Mouse (Mus musculus) heart, embryonic 12.5 days (tissue): Measurements from ENCODE around the gene Tpte. TPM values are rescaled to one million over a fixed set of nuclear protein-coding genes. Genes with fewer than 3 reads are reported as not detected.
"Not testable (repeated sequence)": the region's sequence is repeated elsewhere in the genome, so short reads cannot be mapped to it uniquely, and the experiment has no call there.

Experiments
- ATAC-seq: fragments of 200-750 bp; cut with Nextera tagmentation; 2 replicates; pipeline ENCODE4 v1.8.0; 2017; ENCODE audit warnings: moderate TSS enrichment, moderate library complexity; ENCODE audit not compliant: insufficient number of reproducible peaks, low FRiP score
- H3K27ac ChIP-seq: fragments of 300-500 bp; sonication (generic); 2 replicates; pipeline ENCODE4 v1.5.1; 2016; ENCODE audit warnings: mild to moderate bottlenecking, moderate library complexity; ENCODE audit not compliant: poor library complexity, severe bottlenecking
- H3K27me3 ChIP-seq: fragments of 300-500 bp; sonication (generic); replicated peaks from 2 replicates; pipeline ENCODE4 v1.6.1; 2016; ENCODE audit warnings: mild to moderate bottlenecking, moderate library complexity
- H3K36me3 ChIP-seq: fragments of 300-500 bp; sonication (generic); 2 replicates; pipeline ENCODE4 v1.6.1; 2016; ENCODE audit warnings: mild to moderate bottlenecking, moderate library complexity
- H3K4me1 ChIP-seq: fragments of 300-500 bp; sonication (generic); replicated peaks from 2 replicates; pipeline ENCODE4 v1.6.1; 2016; ENCODE audit warnings: mild to moderate bottlenecking
- H3K4me2 ChIP-seq: fragments of 300-500 bp; sonication (generic); 2 replicates; pipeline ENCODE4 v1.6.1; 2016; ENCODE audit warnings: mild to moderate bottlenecking, moderate library complexity
- H3K4me3 ChIP-seq: fragments of 300-500 bp; sonication (generic); 2 replicates; pipeline ENCODE4 v1.5.1; 2016; ENCODE audit warnings: mild to moderate bottlenecking
- H3K9ac ChIP-seq: fragments of 300-500 bp; sonication (generic); 2 replicates; pipeline ENCODE4 v1.6.1; 2016; ENCODE audit warnings: mild to moderate bottlenecking, moderate library complexity
- H3K9me3 ChIP-seq: fragments of 300-500 bp; sonication (generic); replicated peaks from 2 replicates; pipeline ENCODE4 v1.6.1; 2016; ENCODE audit warnings: mild to moderate bottlenecking, moderate library complexity
- WGBS: fragments of 180-500 bp; shearing (Covaris S2); methylation state at CpG from one replicate; pipeline ENCODE4 v1.1.7; 2016; 5-methylcytosine and 5-hydroxymethylcytosine counted together
- polyA plus RNA-seq: library from polyadenylated mRNA; unstranded; fragments of >200 nt; fragmentation: Nextera tagmentation; extraction: Ambion mirVana; gene quantifications from 2 replicates; pipeline ENCODE4 v1.2.1, GENCODE M21; 2016

Gene Tpte
- polyA plus RNA-seq, 1 experiment from 2014 or later, result not detected

- Histone ChIP-seq H3K4me3 (no peak overlapping the region), H3K9me3 (no peaks in the 10 kb centered on the region), H3K27ac (no peak overlapping the region), H3K4me2 (no peak overlapping the region), H3K4me1 (peaks cover 9% of the 10 kb centered on the region), H3K27me3 (no peaks in the 10 kb centered on the region), H3K9ac (no peak overlapping the region), H3K36me3 (no peaks in the 10 kb centered on the region)
- WGBS, result 89% methylated on average over 1 of the region's 1 CpGs
- no peak for ATAC-seq
These were observed 18.0 kb upstream of the Tpte start for GRCm38 (mm10) chr8:22265194-22265593.

- Histone ChIP-seq H3K9me3 (no peaks in the 10 kb centered on the region), H3K9ac (no peak overlapping the region), H3K27ac (no peak overlapping the region), H3K4me1 (no peaks in the 10 kb centered on the region), H3K4me2 (no peak overlapping the region), H3K36me3 (no peaks in the 10 kb centered on the region), H3K4me3 (no peak overlapping the region), H3K27me3 (no peaks in the 10 kb centered on the region)
- ATAC-seq, result no peak
- whole genome bisulfite sequencing, result 87% methylated on average over 3 of the region's 3 CpGs
These were observed 16.4 kb upstream of the Tpte start for GRCm38 (mm10) chr8:22266809-22267208.

- Histone ChIP-seq H3K9me3 (no peaks in the 10 kb centered on the region), H3K36me3 (no peaks in the 10 kb centered on the region), H3K4me2 (no peak overlapping the region), H3K4me3 (no peak overlapping the region), H3K27ac (no peak overlapping the region), H3K4me1 (no peaks in the 10 kb centered on the region), H3K9ac (no peak overlapping the region), H3K27me3 (no peaks in the 10 kb centered on the region)
- no peak for ATAC-seq
- WGBS, result 75% methylated on average over 3 of the region's 3 CpGs
These were observed 10.1 kb upstream of the Tpte start for GRCm38 (mm10) chr8:22273142-22273541.

GRCm38 (mm10) chr8:22274641-22275040, 8.6 kb upstream of the Tpte start:
- Histone ChIP-seq H3K9me3 (no peaks in the 10 kb centered on the region), H3K27ac (no peak overlapping the region), H3K4me1 (no peaks in the 10 kb centered on the region), H3K9ac (no peak overlapping the region), H3K4me2 (no peak overlapping the region), H3K27me3 (no peaks in the 10 kb centered on the region), H3K36me3 (no peaks in the 10 kb centered on the region), H3K4me3 (no peak overlapping the region)
- WGBS, result 50% methylated on average over 10 of the region's 10 CpGs
- ATAC-seq, result no peak

GRCm38 (mm10) chr8:22302326-22302725, 19.1 kb downstream of the Tpte start:
- H3K4me2 ChIP-seq, result no peak overlapping the region
- no peak overlapping the region for H3K9ac ChIP-seq
- no peak overlapping the region for H3K27ac ChIP-seq
- no peaks in the 10 kb centered on the region for H3K27me3 ChIP-seq
- ATAC-seq, result no peak
- H3K4me1 ChIP-seq, result peaks cover 7% of the 10 kb centered on the region; the same call in 1 of the 2 replicates
- no peaks in the 10 kb centered on the region for H3K9me3 ChIP-seq
- no peaks in the 10 kb centered on the region for H3K36me3 ChIP-seq
- WGBS, result 73% methylated on average over 2 of the region's 2 CpGs
- H3K4me3 ChIP-seq, result no peak overlapping the region

- no peak; the same call in 1 of the 2 replicates for ATAC-seq
- Histone ChIP-seq H3K9ac (0 out of 2 replicates have a peak overlapping the region, but pooled peaks have one; percentile 7), H3K27me3 (no peaks in the 10 kb centered on the region), H3K9me3 (no peaks in the 10 kb centered on the region), H3K4me1 (peaks cover 7% of the 10 kb centered on the region; the same call in 1 of the 2 replicates), H3K4me3 (peak overlapping the region; percentile 29; the same call in 1 of the 2 replicates), H3K27ac (no peak overlapping the region), H3K4me2 (peak overlapping the region; percentile 66), H3K36me3 (no peaks in the 10 kb centered on the region)
- 25% methylated on average over 7 of the region's 7 CpGs for WGBS
These were observed 19.7 kb downstream of the Tpte start for GRCm38 (mm10) chr8:22302896-22303306.

- not testable (repeated sequence) for H3K9me3 ChIP-seq, ATAC-seq, H3K27me3 ChIP-seq, H3K4me1 ChIP-seq, H3K4me2 ChIP-seq, H3K36me3 ChIP-seq, H3K27ac ChIP-seq, H3K9ac ChIP-seq, H3K4me3 ChIP-seq
- 84% methylated on average over 9 of the region's 9 CpGs for WGBS
These were observed 20.8 kb downstream of the Tpte start for GRCm38 (mm10) chr8:22304045-22304444.

GRCm38 (mm10) chr8:22306999-22307398, 23.8 kb downstream of the Tpte start:
- 79% methylated on average over 10 of the region's 10 CpGs for WGBS
- no peak for ATAC-seq

GRCm38 (mm10) chr8:22311446-22311845, 28.2 kb downstream of the Tpte start:
- Histone ChIP-seq H3K9ac (no peak overlapping the region), H3K9me3 (no peaks in the 10 kb centered on the region), H3K4me1 (no peaks in the 10 kb centered on the region), H3K36me3 (no peaks in the 10 kb centered on the region), H3K27ac (no peak overlapping the region), H3K27me3 (peaks cover 2% of the 10 kb centered on the region; the same call in 1 of the 2 replicates), H3K4me2 (no peak overlapping the region), H3K4me3 (no peak overlapping the region)
- 68% methylated on average over 9 of the region's 9 CpGs for WGBS
- ATAC-seq, result no peak

More at GRCm38 (mm10) chr8:22306999-22307398, 23.8 kb downstream of the Tpte start:
- H3K36me3 ChIP-seq, result no peaks in the 10 kb centered on the region
- no peak overlapping the region for H3K4me2 ChIP-seq
- peaks cover 7% of the 10 kb centered on the region; the same call in 1 of the 2 replicates for H3K4me1 ChIP-seq
- H3K27ac ChIP-seq, result no peak overlapping the region
- no peak overlapping the region for H3K9ac ChIP-seq
- H3K9me3 ChIP-seq, result no peaks in the 10 kb centered on the region
- H3K4me3 ChIP-seq, result no peak overlapping the region
- no peaks in the 10 kb centered on the region; the same call in 1 of the 2 replicates for H3K27me3 ChIP-seq

GRCm38 (mm10) chr8:22335426-22335825, 52.2 kb downstream of the Tpte start:
- Histone ChIP-seq H3K4me3 (no peak overlapping the region), H3K27me3 (no peaks in the 10 kb centered on the region), H3K36me3 (no peaks in the 10 kb centered on the region), H3K4me1 (no peaks in the 10 kb centered on the region), H3K4me2 (no peak overlapping the region), H3K9ac (no peak overlapping the region), H3K27ac (no peak overlapping the region), H3K9me3 (no peaks in the 10 kb centered on the region)
- no peak for ATAC-seq
- 84% methylated on average over 13 of the region's 13 CpGs for WGBS

- no peak for ATAC-seq
These were observed 76.1 kb downstream of the Tpte start for GRCm38 (mm10) chr8:22359359-22359758.

GRCm38 (mm10) chr8:22359882-22360281, 76.6 kb downstream of the Tpte start:
- Histone ChIP-seq H3K36me3 (no peaks in the 10 kb centered on the region), H3K9ac (no peak overlapping the region), H3K4me1 (no peaks in the 10 kb centered on the region), H3K4me3 (no peak overlapping the region), H3K4me2 (no peak overlapping the region), H3K27me3 (no peaks in the 10 kb centered on the region), H3K9me3 (peaks cover 4% of the 10 kb centered on the region; the same call in 1 of the 2 replicates), H3K27ac (no peak overlapping the region)
- no peak for ATAC-seq
- 80% methylated on average over 6 of the region's 6 CpGs for WGBS

More at GRCm38 (mm10) chr8:22359359-22359758, 76.1 kb downstream of the Tpte start:
- H3K9me3 ChIP-seq, result peaks cover 4% of the 10 kb centered on the region; the same call in 1 of the 2 replicates
- no peak overlapping the region for H3K4me2 ChIP-seq
- H3K9ac ChIP-seq, result no peak overlapping the region
- no peak overlapping the region for H3K4me3 ChIP-seq
- 77% methylated on average over 6 of the region's 6 CpGs for WGBS
- H3K36me3 ChIP-seq, result no peaks in the 10 kb centered on the region
- H3K27me3 ChIP-seq, result no peaks in the 10 kb centered on the region
- H3K27ac ChIP-seq, result no peak overlapping the region
- no peaks in the 10 kb centered on the region for H3K4me1 ChIP-seq
